Comparison of ENCODE assay signal across 15 mouse cellular contexts in genomic region chr6:145014944-145015343, GRCm38 (mm10).
DNase-seq lines count a peak whose midpoint lies in the region; ATAC-seq and TF ChIP-seq lines count a peak whose summit lies in the region.
"Had no signal": no experiment of that assay in that cellular context is flagged by ENCODE, and none has a peak within 500 bp of the region (broad histone marks: within the 10 kb centered on the region; RNA-seq: fewer than 3 reads in every experiment).

No protein-coding gene starts in this region.

- H3K27ac ChIP-seq in heart, postnatal 0 days (ENCODE audit: low read depth) = no peak overlapping the region
- H3K27ac ChIP-seq in midbrain, postnatal 0 days (ENCODE audit: low read depth, low read length) = no peak overlapping the region
- no peak overlapping the region for H3K27ac ChIP-seq in midbrain, embryonic 13.5 days
- H3K27ac ChIP-seq in stomach, postnatal 0 days (replicated peaks) = no peak overlapping the region
- H3K27ac ChIP-seq: embryonic facial prominence, embryonic 15.5 days; heart, embryonic 15.5 days; midbrain, embryonic 10.5 days had no signal

- H3K36me3 ChIP-seq in heart, postnatal 0 days (replicated peaks; ENCODE audit: control insufficient read depth, insufficient read depth, low read length) = no peaks in the 10 kb centered on the region
- peaks cover 23% of the 10 kb centered on the region for H3K36me3 ChIP-seq in midbrain, postnatal 0 days (ENCODE audit: insufficient read depth, low read length)
- peaks cover 85% of the 10 kb centered on the region for H3K36me3 ChIP-seq in midbrain, embryonic 13.5 days
- no peaks in the 10 kb centered on the region for H3K36me3 ChIP-seq in stomach, postnatal 0 days (ENCODE audit: control insufficient read depth, insufficient read depth, low read length)
- H3K36me3 ChIP-seq: embryonic facial prominence, embryonic 15.5 days; G1E; heart, embryonic 15.5 days had no signal

- H3K9ac ChIP-seq in heart, postnatal 0 days (replicated peaks; ENCODE audit: low read depth, low read length) = no peak overlapping the region
- H3K9ac ChIP-seq in midbrain, postnatal 0 days (replicated peaks; ENCODE audit: low read length, poor library complexity, severe bottlenecking) = no peak overlapping the region
- no peak overlapping the region for H3K9ac ChIP-seq in midbrain, embryonic 13.5 days (replicated peaks)
- H3K9ac ChIP-seq in stomach, postnatal 0 days (ENCODE audit: low read length) = no peak overlapping the region
- H3K9ac ChIP-seq: embryonic facial prominence, embryonic 15.5 days; heart, embryonic 15.5 days had no signal

- H3K9me3 ChIP-seq in heart, postnatal 0 days (replicated peaks; ENCODE audit: control insufficient read depth, low read length) = no peaks in the 10 kb centered on the region
- H3K9me3 ChIP-seq in midbrain, postnatal 0 days (ENCODE audit: low read length) = no peaks in the 10 kb centered on the region
- H3K9me3 ChIP-seq in midbrain, embryonic 13.5 days = peaks cover 5% of the 10 kb centered on the region; the same call in 1 of the 2 replicates
- H3K9me3 ChIP-seq in stomach, postnatal 0 days (ENCODE audit: control insufficient read depth, low read length) = no peaks in the 10 kb centered on the region; the same call in 1 of the 2 replicates
- H3K9me3 ChIP-seq: embryonic facial prominence, embryonic 15.5 days; heart, embryonic 15.5 days had no signal

- no peak overlapping the region for H3K4me3 ChIP-seq in heart, postnatal 0 days (ENCODE audit: low read depth, low read length)
- H3K4me3 ChIP-seq in midbrain, postnatal 0 days (ENCODE audit: low read depth, low read length) = no peak overlapping the region
- no peak overlapping the region for H3K4me3 ChIP-seq in midbrain, embryonic 13.5 days (replicated peaks)
- no peak overlapping the region for H3K4me3 ChIP-seq in stomach, postnatal 0 days (ENCODE audit: low read depth, low read length)
- H3K4me3 ChIP-seq: embryonic facial prominence, embryonic 15.5 days; heart, embryonic 15.5 days; midbrain, embryonic 10.5 days had no signal

- ATAC-seq in heart, postnatal 0 days (ENCODE audit: insufficient read depth, low read depth) = no peak
- ATAC-seq in midbrain, postnatal 0 days (ENCODE audit: low FRiP score) = no peak
- no peak for ATAC-seq in midbrain, embryonic 13.5 days
- ATAC-seq in stomach, postnatal 0 days (ENCODE audit: low FRiP score, low TSS enrichment) = no peak

- no peaks in the 10 kb centered on the region for H3K4me1 ChIP-seq in heart, postnatal 0 days (ENCODE audit: control insufficient read depth, insufficient read depth)
- H3K4me1 ChIP-seq in midbrain, postnatal 0 days (ENCODE audit: insufficient read depth, low read length) = no peaks in the 10 kb centered on the region
- H3K4me1 ChIP-seq in midbrain, embryonic 13.5 days (replicated peaks) = no peaks in the 10 kb centered on the region
- no peaks in the 10 kb centered on the region for H3K4me1 ChIP-seq in stomach, postnatal 0 days (replicated peaks; ENCODE audit: control insufficient read depth, insufficient read depth)
- H3K4me1 ChIP-seq: embryonic facial prominence, embryonic 15.5 days; midbrain, embryonic 10.5 days had no signal

- WGBS in heart, postnatal 0 days = 80% methylated on average over 2 of the region's 2 CpGs
- WGBS in midbrain, postnatal 0 days = 97% methylated on average over 2 of the region's 2 CpGs
- WGBS in midbrain, embryonic 13.5 days = 98% methylated on average over 2 of the region's 2 CpGs
- WGBS in stomach, postnatal 0 days = 94% methylated on average over 2 of the region's 2 CpGs

- no peaks in the 10 kb centered on the region for H3K27me3 ChIP-seq in heart, postnatal 0 days (ENCODE audit: control insufficient read depth, insufficient read depth, low read length)
- no peaks in the 10 kb centered on the region for H3K27me3 ChIP-seq in midbrain, postnatal 0 days (ENCODE audit: insufficient read depth, low read length)
- H3K27me3 ChIP-seq in midbrain, embryonic 13.5 days = no peaks in the 10 kb centered on the region
- no peaks in the 10 kb centered on the region for H3K27me3 ChIP-seq in stomach, postnatal 0 days (ENCODE audit: control insufficient read depth, insufficient read depth, low read length)
- H3K27me3 ChIP-seq: embryonic facial prominence, embryonic 15.5 days; heart, embryonic 15.5 days had no signal

- no peak for TF ChIP-seq EP300 in heart, postnatal 0 days (IDR thresholded peaks at IDR 0.05; ENCODE audit: low read depth)
- TF ChIP-seq EP300 in stomach, postnatal 0 days (optimal IDR thresholded peaks at IDR 0.05) = no peak

- peak; percentile 23; the same call in 1 of the 2 replicates for TF ChIP-seq CTCF in heart, postnatal 0 days (IDR thresholded peaks at IDR 0.05; ENCODE audit: low read depth)
- TF ChIP-seq CTCF in midbrain, postnatal 0 days (IDR thresholded peaks at IDR 0.05) = peak; percentile 58
- TF ChIP-seq CTCF in stomach, postnatal 0 days (IDR thresholded peaks at IDR 0.05; ENCODE audit: low read depth) = peak; percentile 40

- no peak for DNase-seq in heart, postnatal 0 days (ENCODE audit: low spot score)
- DNase-seq in heart, adult 8-10 months (ENCODE audit: low spot score) = no peak
- no peak for DNase-seq in midbrain, postnatal 0 days (ENCODE audit: low spot score)
- DNase-seq in R1 (ENCODE audit: low read depth, low spot score) = peak; percentile 70
- DNase-seq in stomach, postnatal 0 days (ENCODE audit: low spot score) = no peak
- no peak for DNase-seq in MN1 (ENCODE audit: low spot score)
- DNase-seq in kidney, adult 8-10 months = no peak
- DNase-seq: adrenal gland, postnatal 25 days; cerebellum, adult 9-10 months; kidney, adult 18-20 months had no signal

- H3K4me2 ChIP-seq in heart, postnatal 0 days (ENCODE audit: low read depth, low read length) = no peak overlapping the region
- no peak overlapping the region for H3K4me2 ChIP-seq in midbrain, postnatal 0 days (ENCODE audit: low read depth, low read length, poor library complexity, severe bottlenecking)
- no peak overlapping the region for H3K4me2 ChIP-seq in midbrain, embryonic 13.5 days (replicated peaks)
- H3K4me2 ChIP-seq in stomach, postnatal 0 days (replicated peaks; ENCODE audit: low read depth) = no peak overlapping the region
- H3K4me2 ChIP-seq: embryonic facial prominence, embryonic 15.5 days; heart, embryonic 15.5 days had no signal
